Mouse (Mus musculus) CH12.LX (cell line): Measurements from ENCODE around the gene Awat1.

ENCODE experiments used
- CHD1 ChIP-seq: IDR thresholded peaks from 2 replicates; pipeline ENCODE4 v1.6.1; 2012; ENCODE audit warnings: low read depth, low read length, improper control_type of control experiment, inconsistent platforms
- CTCF ChIP-seq, 2 experiments: IDR thresholded peaks in 1 of 2; conservative IDR thresholded peaks in 1 of 2; 2 replicates each; pipeline ENCODE4 v1.5.1; 2011 to 2012; ENCODE audit warnings: low read depth in 2 of 2, low read length in 2 of 2, improper control_type of control experiment in 1 of 2, inconsistent platforms in 1 of 2, mild to moderate bottlenecking in 1 of 2, moderate library complexity in 1 of 2
- ELF1 ChIP-seq: IDR thresholded peaks from 2 replicates; pipeline ENCODE4 v1.6.1; 2014; ENCODE audit warnings: low read depth, mild to moderate bottlenecking, inconsistent platforms, low read length, improper control_type of control experiment
- EP300 ChIP-seq: IDR thresholded peaks from 2 replicates; pipeline ENCODE4 v1.6.1; 2011; ENCODE audit warnings: low read length, improper control_type of control experiment
- HCFC1 ChIP-seq: IDR thresholded peaks from 2 replicates; pipeline ENCODE4 v1.6.1; 2012; ENCODE audit warnings: low read depth, mild to moderate bottlenecking, inconsistent platforms, low read length, improper control_type of control experiment
- MAX ChIP-seq: IDR thresholded peaks from 2 replicates; pipeline ENCODE4 v1.6.1; 2011; ENCODE audit warnings: low read length, improper control_type of control experiment
- MEF2A ChIP-seq: IDR thresholded peaks from 2 replicates; pipeline ENCODE4 v1.6.1; 2014; ENCODE audit warnings: low read depth, mild to moderate bottlenecking, inconsistent platforms, low read length, improper control_type of control experiment, borderline replicate concordance
- MXI1 ChIP-seq: IDR thresholded peaks from 2 replicates; pipeline ENCODE4 v1.6.1; 2011; ENCODE audit warnings: mild to moderate bottlenecking, low read depth, low read length, improper control_type of control experiment
- NRF1 ChIP-seq: IDR thresholded peaks from 2 replicates; pipeline ENCODE4 v1.6.1; 2014; ENCODE audit warnings: low read depth, mild to moderate bottlenecking, inconsistent platforms, low read length, improper control_type of control experiment, moderate library complexity
- POLR2A ChIP-seq: IDR thresholded peaks from 2 replicates; pipeline ENCODE4 v1.6.1; 2011; ENCODE audit warnings: low read depth, mild to moderate bottlenecking, improper control_type of control experiment, low read length
- TCF12 ChIP-seq: IDR thresholded peaks from 2 replicates; pipeline ENCODE4 v1.6.1; 2014; ENCODE audit warnings: low read depth, mild to moderate bottlenecking, inconsistent platforms, low read length, improper control_type of control experiment
- UBTF ChIP-seq: IDR thresholded peaks from 2 replicates; pipeline ENCODE4 v1.6.1; 2012; ENCODE audit warnings: low read depth, mild to moderate bottlenecking, inconsistent platforms, low read length, improper control_type of control experiment, moderate library complexity
- USF1 ChIP-seq: IDR thresholded peaks from 2 replicates; pipeline ENCODE4 v1.6.1; 2014; ENCODE audit warnings: low read depth, mild to moderate bottlenecking, inconsistent platforms, low read length, improper control_type of control experiment
- USF2 ChIP-seq: conservative IDR thresholded peaks from 2 replicates; pipeline ENCODE4 v1.6.1; 2011; ENCODE audit warnings: low read depth, low read length, improper control_type of control experiment

- TF ChIP-seq POLR2A (no peak), MXI1 (no peak), NRF1 (no peak), CTCF (conservative IDR thresholded peaks at IDR 0.05 in 1 of 2, IDR thresholded peaks at IDR 0.05 in 1 of 2; ENCODE audit: low read depth in 2 of 2, low read length in 2 of 2) (no peak), HCFC1 (no peak), USF2 (no peak), MEF2A (no peak), CHD1 (no peak), EP300 (no peak), TCF12 (no peak), USF1 (no peak), ELF1 (no peak), UBTF (no peak), MAX (no peak)
Observed at GRCm38 (mm10) chrX:100605314-100605713, 33.3 kb downstream of the Awat1 start, which contains the start of gene Arr3.
